Mouse (Mus musculus) cerebellum, adult 9-10 months (tissue): ENCODE results near the gene Syngr2.
"Not testable (repeated sequence)": the region's sequence is repeated elsewhere in the genome, so short reads cannot be mapped to it uniquely, and the experiment has no call there.

Experiments
- DNase-seq: peaks from one replicate; pipeline ENCODE4 v3.0.0; 2022

Syngr2 gene

DNA sequence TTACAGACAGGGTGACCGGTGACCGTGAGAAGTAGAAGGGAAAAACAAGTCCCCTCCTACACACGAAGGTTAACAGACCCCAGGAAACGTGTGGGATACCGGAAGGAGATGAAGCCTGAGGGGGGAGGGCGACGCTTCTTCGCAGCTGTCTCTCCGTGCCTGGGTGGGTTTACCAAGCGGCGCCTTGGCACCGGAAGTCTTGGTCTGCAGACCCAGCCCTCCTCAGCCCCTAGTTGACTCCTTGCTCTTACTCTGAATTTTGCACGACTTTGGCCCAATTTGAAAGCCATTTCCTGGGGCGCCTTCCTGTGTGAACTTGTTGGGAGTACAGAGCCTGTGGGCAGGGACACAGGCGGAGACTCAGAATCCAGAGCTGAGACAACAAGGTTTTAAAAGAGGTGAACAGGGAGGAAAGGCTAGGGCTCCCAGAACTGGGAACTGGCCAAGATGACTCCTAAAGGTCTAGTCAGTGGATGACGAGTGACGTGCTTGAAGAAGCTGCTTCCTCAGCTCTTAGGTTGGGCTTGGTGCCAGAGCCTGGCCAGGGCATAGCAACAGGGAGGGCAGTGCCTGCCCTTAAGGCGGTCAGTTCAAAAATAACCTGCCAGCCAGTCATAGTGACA is 28.2 kb upstream of the Syngr2 start:
- DNase-seq: no peak

DNA sequence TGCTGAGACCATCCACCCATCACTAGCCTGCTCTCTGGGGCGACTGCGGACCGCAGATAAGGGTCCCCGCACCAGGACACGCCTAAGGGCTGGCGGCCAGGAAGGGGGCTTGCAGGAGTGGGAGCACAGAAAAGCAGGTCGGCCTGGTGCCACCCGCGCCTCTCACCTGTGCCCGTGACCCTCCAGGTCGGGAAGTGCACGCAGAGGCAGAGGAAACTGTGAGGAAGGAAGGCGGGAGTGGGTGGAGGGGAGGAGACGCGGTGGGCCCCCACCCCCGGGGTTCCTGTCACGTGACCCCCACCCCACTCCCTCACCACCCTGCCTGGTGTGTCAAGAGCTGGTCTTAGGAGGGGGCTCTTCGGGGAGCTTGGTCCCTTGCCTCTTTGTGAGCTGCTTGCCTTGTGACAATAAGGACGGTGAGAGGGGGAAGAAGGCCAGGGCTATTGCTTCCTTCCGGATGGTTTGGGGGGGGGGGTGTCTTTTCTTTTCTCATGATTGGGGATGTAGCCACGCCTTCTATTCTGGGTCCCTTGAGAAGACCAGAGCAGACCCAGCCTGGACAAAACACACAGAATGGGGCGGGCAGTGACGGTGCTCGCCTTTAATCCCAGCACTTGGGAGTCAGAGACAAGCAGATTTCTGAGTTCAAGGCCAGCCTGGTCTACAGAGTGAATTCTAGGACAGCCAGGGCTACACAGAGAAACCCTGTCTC is 27.3 kb upstream of the Syngr2 start, which contains the start of the genes Tmc8 and Tmc6:
Gene Tmc8, plus strand, starts transcription at position 84 of the 712 bp plus-strand sequence.
Gene Tmc6, minus strand, starts transcription at position 206 of the 712 bp plus-strand sequence.
- DNase-seq: no peak

DNA sequence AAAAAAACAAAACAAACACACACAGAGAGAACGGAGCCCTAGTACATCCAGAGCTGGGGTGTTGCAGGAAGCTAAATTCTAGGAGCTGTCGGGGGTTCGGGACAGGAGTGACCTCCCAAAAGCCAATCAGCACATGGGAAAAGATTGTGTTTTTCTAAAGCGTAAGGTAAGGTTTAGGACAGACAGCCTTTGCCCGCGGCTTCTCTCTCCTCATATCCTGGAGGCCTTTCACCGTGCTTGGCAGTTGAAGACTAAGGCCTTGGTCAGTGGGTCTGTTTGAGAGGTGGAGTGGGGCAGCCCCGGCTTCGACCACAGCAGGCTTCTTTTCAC is 26.8 kb upstream of the Syngr2 start:
- no peak for DNase-seq

DNA sequence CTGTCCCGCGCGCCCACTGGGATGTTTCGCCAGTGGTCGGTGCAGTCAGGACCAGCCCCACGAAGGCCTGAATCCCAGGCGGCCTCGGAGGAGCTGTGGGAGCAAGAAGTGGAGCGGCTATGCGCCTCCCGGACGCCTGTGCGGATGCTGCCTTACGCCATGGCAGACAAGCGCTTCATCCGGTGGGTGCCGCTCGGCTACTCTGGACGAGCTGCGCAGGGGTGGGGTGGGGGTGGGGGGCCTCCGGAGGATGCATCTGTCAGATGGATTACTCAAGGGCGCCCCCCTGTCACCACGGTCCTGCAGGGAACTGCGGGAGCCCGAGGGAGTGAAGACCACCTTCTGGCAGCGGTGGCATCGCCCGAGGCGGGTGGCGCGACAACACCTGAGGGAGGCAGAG is 26.4 kb upstream of the Syngr2 start:
- no peak for DNase-seq

DNA sequence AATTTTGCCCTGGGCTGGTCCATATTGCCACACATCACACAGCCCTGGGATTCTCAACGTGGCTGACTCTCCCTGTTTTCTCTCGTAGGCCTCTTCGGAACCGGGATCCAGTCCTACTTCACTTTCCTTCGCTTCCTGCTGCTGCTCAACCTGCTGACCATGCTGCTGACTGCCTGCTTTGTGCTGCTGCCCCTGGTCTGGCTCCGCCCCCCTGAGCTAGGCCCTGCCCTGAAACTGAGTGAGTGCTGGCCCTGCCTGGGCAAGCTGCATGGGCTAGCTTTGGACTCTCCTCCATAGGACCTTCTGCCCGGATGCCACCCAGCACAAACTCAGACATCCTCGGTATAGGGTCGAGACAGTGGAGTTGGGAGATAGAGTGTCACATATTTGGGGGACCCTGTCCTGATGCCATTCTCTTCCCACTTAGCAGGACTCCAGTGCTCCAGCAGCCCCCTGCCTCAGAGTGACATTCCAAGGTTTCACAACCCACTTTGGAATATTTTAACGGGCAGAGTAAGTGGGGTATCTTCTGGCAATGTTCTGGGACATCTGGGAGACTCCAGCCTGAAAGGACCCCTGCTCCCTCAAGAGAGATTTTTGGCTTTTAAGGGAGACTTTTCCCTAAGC is 25.7 kb upstream of the Syngr2 start:
- no peak for DNase-seq

DNA sequence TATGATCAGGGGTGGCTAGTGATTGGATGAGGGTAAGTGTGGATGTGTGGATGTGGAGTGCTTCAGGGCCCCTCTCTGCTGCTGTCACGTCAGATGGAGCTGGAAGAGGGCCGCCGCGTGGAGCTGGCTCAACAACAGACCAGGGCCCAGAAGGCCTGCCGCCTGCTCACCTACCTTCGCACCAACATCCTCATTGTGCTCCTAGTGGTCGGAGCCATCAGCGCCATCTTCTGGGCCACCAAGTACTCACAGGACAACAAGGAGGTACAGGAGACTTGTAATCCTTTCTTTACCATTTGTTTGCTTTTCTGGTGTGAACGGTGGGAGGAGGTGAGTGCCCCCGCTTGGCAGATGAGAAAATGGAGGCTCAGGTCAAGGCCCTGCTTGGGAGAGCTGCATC is 23.2 kb upstream of the Syngr2 start:
- peak; percentile 76 for DNase-seq

DNA sequence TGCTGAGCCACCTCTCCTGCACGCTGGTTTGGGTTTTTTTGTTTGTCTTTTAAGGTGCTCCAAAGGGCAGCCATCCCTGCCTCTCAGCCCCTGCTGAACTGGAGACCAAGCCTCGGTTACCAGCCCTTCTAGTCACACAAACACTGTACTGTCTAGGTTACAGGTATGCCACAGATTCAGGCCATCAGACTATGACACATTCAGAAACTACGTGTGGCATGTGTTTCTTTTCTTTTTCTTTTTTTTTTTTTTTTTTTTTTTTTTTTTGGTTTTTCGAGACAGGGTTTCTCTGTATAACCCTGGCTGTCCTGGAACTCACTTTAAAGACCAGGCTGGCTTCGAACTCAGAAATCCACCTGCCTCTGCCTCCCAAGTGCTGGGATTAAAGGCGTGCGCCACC is 21.0 kb upstream of the Syngr2 start:
- not testable (repeated sequence) for DNase-seq

DNA sequence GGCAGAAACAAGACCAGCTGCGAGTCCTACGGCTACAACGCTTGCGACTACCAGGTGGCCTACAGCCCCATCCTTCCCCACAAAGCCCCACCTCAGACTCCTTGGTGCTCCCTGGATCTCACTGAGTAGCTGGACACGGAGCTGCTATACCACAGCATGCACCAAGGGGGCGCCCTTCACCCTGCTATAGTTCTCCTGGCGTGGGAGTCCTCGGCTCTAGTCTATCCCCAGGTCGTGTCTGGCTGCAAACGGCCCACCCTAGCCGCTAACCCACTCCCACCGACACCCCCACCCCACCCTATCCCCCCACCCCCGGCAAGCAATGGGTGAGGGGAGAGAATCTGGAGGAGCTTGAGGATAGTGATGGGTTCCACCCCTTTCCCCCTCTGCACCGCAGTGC is 19.2 kb upstream of the Syngr2 start:
- peak; percentile 45 for DNase-seq

DNA sequence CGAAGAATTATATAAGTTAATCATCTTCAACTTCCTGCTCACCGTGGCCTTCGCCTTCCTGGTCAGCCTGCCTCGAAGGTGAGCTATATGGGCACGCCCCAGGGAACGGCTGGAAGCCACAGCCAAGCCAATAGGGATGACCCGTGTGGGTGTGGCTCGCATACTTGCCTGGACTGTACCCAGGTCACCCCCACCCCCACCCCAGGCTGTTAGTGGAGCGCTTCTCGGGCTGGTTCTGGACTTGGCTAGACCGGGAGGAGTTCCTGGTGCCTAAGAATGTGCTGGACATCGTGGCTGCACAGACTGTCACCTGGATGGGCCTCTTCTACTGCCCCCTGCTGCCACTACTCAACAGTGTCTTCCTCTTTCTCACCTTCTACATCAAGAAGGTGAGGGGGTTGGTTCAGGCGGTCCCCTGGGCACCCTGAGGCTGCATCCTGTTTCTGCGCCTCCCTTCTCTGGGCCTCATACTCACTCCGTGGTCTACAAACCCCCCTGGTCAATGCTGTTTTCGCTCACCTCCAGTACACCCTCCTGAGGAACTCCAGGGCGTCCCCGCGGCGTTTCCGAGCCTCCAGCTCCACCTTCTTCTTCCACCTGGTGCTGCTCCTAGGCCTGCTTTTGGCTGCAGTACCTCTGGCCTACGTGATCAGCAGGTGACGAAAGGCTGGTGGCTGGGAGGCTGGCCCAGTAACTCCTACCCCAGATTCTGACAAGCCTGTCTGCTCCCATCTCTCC is 18.6 kb upstream of the Syngr2 start:
- DNase-seq: no peak

DNA sequence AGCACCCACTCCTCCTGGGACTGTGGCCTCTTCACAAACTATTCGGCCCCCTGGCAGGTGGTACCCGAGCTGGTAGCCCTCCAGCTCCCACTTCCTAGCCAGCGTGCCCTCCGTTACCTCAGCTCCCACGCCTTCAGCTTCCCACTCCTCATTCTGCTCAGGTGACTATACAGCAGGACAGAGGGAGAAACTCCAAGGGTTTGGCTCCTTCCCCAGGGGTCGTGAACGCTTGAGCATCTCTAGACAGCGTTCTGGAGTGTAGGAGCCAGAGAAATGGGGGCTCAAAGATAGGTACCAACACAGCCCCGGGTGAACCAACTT is 18.1 kb upstream of the Syngr2 start:
- no peak for DNase-seq

DNA sequence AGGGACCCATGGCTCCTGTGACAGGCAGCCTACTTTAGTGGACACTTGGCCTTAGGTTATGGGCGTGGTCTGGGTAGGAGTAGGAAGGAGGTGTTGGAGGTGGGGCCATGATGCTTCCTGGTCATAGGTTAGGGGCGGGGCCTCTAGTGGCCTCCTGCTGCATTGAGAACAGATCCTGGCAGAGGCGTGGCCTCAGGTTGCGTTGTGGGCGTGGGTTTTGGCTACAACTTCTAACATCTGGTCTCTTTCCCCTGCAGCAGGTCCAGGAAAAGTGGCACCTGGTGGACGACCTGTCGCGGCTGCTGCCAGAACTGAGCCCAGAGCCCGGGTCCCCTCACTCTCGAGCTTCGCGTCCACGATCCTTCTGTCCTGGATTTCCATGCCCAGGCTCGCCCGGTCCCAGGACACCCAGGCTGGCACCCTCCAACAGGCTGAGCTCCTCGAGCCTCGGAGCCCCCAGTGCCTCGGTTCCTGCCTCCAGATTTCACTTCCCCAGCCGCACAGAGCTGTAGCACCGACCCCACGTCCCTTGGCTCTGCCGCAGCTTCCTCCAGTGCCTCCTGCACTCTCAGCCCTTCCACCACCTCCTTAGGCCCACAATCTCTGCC is 17.1 kb upstream of the Syngr2 start:
- DNase-seq: no peak

DNA sequence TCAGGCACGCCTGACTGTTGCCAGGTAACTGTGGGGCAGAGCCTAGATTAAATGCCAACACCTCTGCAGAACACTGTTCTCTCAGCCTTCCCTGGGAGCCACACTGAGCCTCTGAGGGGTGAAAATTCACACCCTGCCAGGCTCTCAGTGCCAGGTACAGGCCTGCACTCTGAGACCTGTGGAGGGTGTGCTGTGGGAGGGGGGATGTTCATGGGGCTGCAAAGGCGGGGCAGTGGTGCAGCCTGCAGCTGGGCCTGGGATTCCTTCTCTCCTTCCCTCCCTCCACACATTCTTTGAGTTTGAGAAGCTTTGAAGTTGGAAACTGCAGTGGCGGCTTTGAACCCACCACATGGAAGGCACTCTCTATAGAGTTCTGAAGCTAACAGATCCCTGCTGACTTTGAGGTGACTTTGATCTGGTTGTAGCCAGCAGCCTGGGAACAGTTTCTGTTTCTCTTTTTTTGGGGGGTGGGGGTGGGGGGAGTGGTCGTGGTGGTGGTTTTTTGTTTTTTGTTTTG is 15.4 kb upstream of the Syngr2 start:
- DNase-seq: no peak

DNA sequence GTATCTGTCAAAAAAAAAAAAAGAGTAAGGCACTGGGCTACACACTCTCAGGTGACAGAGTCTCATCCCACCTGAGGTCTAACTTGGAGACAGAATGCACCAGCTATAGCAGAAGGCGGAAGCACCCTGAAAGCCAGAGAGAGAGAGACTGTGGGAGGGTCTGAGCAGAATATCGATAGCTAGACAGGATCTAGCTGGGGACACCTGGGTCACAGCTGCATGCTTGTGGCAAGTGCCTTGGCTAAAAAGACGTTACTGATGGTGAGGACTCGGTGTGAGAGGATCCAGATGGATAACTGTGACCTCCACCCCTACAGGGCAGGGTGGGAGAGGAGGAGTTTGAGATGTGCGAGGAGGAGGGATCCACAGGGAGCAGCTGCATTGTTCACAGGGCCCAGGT is 12.5 kb upstream of the Syngr2 start:
- DNase-seq: no peak

DNA sequence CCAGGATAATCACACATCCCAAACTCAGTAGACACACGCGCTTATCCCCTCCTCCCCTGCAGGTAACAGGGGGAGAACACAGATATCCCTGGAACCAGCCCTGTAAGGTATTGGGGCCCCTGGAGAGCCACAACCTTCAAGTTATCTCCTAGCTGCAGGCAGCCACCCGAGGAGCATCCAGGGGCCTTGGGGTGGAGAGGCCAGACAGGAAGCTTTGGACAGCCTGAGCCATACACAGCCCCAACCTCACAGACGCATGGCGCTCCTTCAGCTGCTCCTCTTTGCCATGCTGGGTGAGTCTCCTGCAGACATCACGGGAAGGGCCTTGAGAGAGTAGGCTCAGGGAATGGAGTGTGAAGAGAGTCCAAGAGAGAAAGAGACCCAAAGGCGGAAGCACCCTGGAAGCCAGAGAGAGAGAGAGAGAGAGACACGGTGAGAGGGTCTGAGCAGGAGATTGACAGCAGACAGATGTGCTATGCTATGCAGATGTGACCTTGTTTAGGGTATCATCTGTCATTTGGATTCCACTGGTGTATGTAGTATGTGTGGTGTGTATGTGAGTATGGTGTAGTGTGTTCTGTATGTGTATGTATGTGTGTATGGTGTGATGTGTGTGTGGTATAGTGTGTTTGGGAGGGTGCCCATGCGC is 11.8 kb upstream of the Syngr2 start, which contains the start of gene 6030468B19Rik:
Gene 6030468B19Rik, plus strand, starts transcription at position 150 of the 649 bp plus-strand sequence.
- DNase-seq: no peak

DNA sequence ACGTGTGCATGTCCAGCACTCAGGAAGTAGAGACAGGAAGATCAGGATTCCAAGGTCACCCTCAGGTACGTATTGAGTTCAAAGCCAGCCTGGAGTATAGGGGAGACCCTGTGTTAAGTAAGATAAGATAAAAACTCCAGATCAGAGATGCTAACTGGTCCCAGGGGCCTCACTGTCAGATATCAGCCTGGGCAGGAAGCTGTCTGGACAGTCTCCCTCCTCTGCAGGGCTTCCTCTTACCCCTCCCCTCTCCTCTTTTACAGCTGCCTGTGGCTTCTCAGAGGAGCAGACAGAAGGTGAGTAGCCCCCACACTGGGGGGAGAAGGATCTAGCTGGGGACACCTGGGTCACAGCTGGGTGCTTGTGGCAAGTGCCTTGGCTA is 11.3 kb upstream of the Syngr2 start:
- no peak for DNase-seq

DNA sequence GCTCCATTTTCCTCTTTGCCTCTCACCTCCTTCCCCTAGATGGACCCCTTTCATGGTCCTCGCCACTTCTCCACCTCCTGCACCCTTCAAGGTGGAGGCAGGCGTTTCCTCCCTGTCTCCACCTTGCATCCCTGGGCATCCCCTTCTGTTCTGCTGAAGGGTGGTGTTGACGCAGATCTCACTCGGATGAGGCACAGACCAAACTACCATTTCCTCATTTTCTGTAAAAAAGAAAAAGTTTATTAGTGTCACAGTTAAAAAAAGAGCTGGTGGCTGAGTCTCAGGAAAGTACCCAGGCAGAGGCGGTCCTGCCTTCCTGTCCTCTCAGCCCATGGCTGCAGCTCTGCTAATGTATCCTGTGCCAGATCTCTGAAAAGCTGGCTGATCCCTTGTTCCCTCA is 10.3 kb upstream of the Syngr2 start:
- no peak for DNase-seq

DNA sequence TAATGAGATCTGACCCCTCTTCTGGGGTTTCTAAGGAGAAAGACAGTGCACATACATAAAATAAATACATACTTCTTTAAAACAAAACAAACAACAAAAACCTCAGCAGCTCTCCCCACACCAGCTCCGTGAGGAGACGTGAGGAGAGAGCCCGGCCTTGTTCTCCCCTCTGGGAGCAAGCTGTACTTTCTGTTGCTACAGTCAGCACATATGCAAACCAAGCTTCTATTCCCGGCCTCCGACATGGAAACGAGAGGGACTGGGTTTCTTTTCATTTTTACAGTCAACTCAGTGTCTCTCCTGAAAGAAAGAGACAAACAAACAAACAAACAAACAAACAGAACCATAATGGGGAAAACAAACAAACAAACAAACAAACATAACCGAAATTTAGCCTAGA is 9.4 kb upstream of the Syngr2 start:
- DNase-seq: no peak

DNA sequence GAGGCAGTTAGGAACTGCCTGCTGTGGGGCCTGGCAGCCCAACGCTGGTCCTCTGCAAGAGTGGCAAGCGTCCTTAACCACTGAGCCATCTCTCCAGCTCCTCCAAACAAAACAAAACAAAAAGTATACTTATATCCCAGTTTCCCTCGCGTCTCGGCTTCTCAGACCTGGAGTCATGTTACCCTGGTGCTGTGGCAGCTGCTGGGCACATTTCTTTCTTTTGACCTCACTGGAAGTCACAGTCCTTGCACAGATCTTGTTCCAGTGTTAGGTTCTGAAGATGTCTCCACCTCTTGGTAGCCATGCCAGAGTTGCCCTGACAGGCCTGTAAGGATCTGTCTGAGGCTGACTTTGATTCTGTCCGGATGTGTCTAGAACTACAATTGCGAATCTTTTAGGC is 7.8 kb upstream of the Syngr2 start:
- no peak for DNase-seq

DNA sequence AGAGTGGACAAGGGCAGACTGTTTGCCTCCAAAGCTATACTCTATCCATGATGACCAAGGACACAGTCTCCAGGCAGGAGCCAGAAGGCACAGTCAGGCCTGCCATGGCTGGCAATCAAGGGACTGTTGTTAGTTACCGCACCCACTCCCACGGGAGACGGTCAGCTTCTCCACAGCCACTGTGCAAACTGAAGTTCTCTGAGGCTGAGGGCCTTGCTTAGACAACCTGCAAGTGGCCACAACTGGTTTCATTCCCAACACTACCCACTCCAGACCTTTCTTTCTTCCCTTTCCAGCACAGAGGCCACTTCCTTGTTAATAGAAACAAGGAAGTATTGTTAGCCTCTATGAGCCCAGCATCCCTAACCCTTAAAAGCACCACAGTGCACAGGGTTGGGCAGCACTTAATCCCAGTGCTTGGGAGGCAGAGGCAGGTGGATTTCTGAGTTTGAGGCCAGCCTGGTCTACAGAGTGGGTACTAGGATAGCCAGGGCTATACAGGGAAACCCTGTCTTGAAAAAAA is 6.2 kb upstream of the Syngr2 start:
- DNase-seq: no peak

DNA sequence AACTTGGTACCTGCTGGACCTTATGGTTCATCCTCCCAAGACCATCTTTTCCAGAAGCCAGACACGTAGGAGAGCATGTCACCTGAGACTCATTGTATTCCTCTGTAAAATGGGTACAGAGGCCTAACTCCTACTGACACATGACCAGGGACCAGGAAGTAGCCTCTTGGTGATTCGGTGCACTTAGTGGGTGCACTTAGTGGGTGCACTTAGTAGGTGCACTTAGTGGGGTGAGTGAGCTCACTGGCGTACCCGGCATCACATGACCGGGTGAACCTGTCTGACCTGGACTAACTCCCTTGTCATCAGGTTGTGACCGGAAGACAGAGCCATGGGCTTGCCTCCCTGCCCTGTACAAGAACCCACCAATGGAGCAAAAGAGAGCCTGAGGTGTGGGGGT is 2.7 kb upstream of the Syngr2 start:
- no peak for DNase-seq

DNA sequence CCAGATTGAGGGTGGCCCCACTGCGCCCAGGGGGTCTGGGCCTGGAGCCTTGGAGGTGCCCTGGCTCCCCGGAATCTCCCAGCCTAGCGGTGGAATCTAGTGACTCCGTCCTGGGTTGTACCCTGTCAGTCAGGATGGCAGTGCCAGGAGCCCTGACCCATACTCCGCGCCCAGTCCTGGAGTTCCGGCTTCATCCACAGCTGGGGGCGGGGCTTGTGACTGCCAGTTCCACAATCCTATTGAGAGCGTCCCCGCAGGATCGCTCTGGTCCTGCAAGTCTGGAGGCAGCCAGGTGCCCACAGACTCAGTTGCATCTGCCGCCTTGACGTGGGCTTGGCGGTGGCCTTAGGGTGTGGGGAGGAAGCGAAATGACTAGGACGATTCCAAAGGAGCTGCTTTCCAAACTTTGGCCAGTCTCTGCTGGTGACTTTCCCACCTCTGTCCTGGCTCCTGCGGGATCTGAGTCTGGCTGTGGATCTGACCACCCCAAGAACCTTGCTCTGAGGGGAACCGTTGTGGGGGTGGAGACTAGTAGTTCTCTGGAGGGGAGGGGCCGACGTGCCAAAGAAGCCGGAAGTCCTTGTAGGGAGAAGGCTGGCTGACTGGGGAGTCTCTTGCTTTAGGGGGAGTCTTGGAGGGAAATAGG is 1.1 kb downstream of the Syngr2 start:
- no peak for DNase-seq

DNA sequence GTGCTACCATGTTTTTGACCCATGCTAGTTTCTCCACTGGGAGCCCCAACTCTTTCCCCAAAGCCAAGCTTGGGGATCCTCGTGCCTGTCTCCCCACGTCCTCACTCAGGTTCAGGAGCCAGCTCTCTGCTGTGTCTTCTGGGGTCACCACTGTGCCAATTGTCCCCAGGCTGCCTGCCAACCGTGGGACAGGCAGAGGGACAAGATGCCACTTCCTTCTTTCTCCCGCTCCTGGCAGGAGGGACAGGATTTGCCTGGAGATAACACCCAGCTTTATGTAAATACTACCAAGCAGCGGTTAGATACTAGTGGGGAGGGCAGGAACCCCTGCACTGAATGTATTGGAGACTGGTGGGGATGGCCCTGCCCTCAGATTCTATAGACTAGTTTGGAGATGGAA is 4.4 kb downstream of the Syngr2 start:
- no peak for DNase-seq
